Mouse (Mus musculus) spleen, adult 2 months (tissue): ENCODE measurements around the gene Catsperd. TPM values are rescaled to one million over a fixed set of nuclear protein-coding genes. Genes with fewer than 3 reads are reported as not detected.

ENCODE experiments used
- DNase-seq, 2 experiments: peaks; one replicate each; pipeline versions ENCODE4 v3.0.0 to v3.0.0-alpha.2; 2012 to 2021; ENCODE audit warnings: low spot score in 2 of 2, low read depth in 1 of 2
- H3K27ac ChIP-seq: fragments of 200-500 bp; 2 replicates; pipeline ENCODE4 v1.5.1; 2012; ENCODE audit warnings: low read length, inconsistent platforms; ENCODE audit not compliant: insufficient read depth
- H3K27me3 ChIP-seq: fragments of 200-500 bp; 2 replicates; pipeline ENCODE4 v1.6.1; 2012; ENCODE audit warnings: mild to moderate bottlenecking, moderate library complexity, low read length, inconsistent platforms; ENCODE audit not compliant: control insufficient read depth, insufficient read depth
- H3K36me3 ChIP-seq: fragments of 200-500 bp; 2 replicates; pipeline ENCODE4 v1.6.1; 2012; ENCODE audit warnings: mild to moderate bottlenecking, low read length, inconsistent platforms; ENCODE audit not compliant: control insufficient read depth, insufficient read depth
- H3K4me1 ChIP-seq: fragments of 200-500 bp; 2 replicates; pipeline ENCODE4 v1.6.1; 2011; ENCODE audit warnings: inconsistent platforms; ENCODE audit not compliant: control insufficient read depth, insufficient read depth, insufficient read length
- H3K4me3 ChIP-seq: fragments of 200-500 bp; 2 replicates; pipeline ENCODE4 v1.5.1; 2011; ENCODE audit warnings: mild to moderate bottlenecking, inconsistent platforms; ENCODE audit not compliant: insufficient read depth, insufficient read length; ENCODE audit errors: extremely low read depth
- CTCF ChIP-seq: fragments of 200-500 bp; IDR thresholded peaks from 2 replicates; pipeline ENCODE4 v1.5.1; 2011; ENCODE audit warnings: mild to moderate bottlenecking, inconsistent platforms; ENCODE audit not compliant: insufficient read depth, insufficient read length, insufficient replicate concordance; ENCODE audit errors: extremely low read depth
- POLR2A ChIP-seq: fragments of 200-500 bp; IDR thresholded peaks from 2 replicates; pipeline ENCODE4 v1.6.1; 2011; ENCODE audit warnings: low read depth, low read length, inconsistent platforms
- WGBS: fragments of 180-500 bp; shearing (Covaris S2); methylation state at CpG from one replicate; pipeline ENCODE4 v1.1.7; 2018; 5-methylcytosine and 5-hydroxymethylcytosine counted together
- polyA plus RNA-seq: library from polyadenylated mRNA; depleted of rRNA; stranded (reverse); fragments of >200 nt; gene quantifications from 2 replicates; pipeline ENCODE4 v1.2.3, GENCODE M21; 2012

Gene Catsperd
- polyA plus RNA-seq, 1 experiment: 0.28 TPM

DNA sequence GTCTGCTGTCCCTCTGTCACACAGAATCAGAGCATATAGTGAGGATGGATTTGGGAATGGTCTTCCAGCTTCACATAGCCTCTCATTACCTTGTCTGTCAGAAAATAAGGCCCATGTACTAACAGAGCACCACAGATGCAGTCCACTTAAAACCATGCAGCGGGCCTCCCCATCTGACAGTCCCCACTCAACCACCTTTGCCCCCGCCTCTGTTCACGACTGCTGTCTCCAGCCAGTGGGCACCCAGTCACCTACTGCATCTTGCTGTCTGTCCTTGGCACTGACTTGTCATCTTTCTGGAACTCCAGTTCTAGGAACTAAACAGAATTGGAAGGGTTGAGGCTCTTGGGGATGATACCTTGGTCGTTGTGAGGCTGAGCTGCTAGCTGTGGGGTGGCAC, 39.0 kb upstream of the Catsperd start:
- H3K27me3 ChIP-seq: no peaks in the 10 kb centered on the region
- H3K27ac ChIP-seq: no peak overlapping the region
- WGBS: 97% methylated on average over 4 of the region's 4 CpGs
- TF ChIP-seq CTCF (no peak), POLR2A (no peak)
- H3K36me3 ChIP-seq: peaks cover 20% of the 10 kb centered on the region
- no peak for DNase-seq
- H3K4me3 ChIP-seq: no peak overlapping the region
- peaks cover 3% of the 10 kb centered on the region; the same call in 1 of the 2 replicates for H3K4me1 ChIP-seq

DNA sequence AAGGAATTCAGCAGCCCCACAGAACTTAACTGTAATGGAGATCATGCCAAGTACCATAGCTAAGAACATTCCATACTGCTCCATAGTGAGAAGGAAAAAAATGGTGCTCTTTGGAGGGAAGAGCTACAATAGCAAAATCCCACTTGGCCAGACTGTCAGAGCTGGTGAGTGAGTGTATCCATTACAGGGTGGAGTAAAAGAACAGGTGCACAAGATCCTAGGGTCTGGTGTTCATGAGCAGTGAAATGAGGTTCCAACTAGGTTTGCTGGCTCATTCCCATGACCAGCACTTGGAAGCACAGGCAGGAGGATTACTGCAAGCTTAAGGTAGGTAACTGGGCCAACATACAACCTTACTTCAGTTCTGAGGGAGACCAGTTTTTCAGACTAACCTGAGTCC, 35.4 kb upstream of the Catsperd start:
- Histone ChIP-seq H3K4me3 (no peak overlapping the region), H3K27me3 (no peaks in the 10 kb centered on the region), H3K4me1 (no peaks in the 10 kb centered on the region), H3K27ac (no peak overlapping the region), H3K36me3 (peaks cover 50% of the 10 kb centered on the region)
- no peak for TF ChIP-seq CTCF
- TF ChIP-seq POLR2A: no peak
- DNase-seq: no peak

DNA sequence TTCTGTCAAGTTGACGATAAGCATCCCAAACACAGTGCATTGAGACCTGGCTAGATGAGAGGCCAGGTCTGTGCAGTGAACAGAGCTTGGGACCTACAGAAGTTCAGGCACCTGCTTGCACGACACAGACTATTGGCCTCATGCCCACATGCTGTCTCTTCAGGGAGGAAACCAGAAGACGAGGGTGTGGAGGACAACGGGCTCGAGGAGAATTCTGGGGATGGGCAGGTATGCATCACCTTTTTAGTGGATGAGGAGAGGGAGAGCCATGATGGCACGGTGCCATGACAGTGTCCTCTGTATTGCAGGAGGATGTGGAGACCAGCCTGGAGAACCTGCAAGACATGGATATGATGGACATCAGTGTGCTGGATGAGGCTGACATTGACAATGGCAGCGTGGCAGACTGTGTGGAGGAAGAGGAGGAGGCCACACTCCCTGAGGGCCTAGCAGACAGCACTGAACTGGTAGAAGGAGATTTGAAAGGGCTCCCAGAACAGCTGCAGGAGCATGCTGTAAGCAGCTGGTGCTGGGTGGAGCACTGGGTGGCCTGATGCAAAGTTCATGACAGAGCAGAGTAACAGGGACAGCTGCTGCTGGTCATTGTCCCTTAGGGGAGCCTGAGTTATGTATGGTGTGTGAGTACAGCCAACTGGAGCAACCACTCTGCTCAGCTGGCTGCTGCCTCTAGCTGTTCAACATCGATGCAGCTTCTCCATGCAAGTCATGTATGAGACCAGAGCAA, 34.2 kb upstream of the Catsperd start:
- no peak for TF ChIP-seq POLR2A
- TF ChIP-seq CTCF: no peak
- no peak for DNase-seq
- Histone ChIP-seq H3K27me3 (no peaks in the 10 kb centered on the region), H3K27ac (no peak overlapping the region), H3K4me1 (no peaks in the 10 kb centered on the region), H3K36me3 (peaks cover 54% of the 10 kb centered on the region), H3K4me3 (no peak overlapping the region)
- WGBS: 91% methylated on average over 8 of the region's 8 CpGs

DNA sequence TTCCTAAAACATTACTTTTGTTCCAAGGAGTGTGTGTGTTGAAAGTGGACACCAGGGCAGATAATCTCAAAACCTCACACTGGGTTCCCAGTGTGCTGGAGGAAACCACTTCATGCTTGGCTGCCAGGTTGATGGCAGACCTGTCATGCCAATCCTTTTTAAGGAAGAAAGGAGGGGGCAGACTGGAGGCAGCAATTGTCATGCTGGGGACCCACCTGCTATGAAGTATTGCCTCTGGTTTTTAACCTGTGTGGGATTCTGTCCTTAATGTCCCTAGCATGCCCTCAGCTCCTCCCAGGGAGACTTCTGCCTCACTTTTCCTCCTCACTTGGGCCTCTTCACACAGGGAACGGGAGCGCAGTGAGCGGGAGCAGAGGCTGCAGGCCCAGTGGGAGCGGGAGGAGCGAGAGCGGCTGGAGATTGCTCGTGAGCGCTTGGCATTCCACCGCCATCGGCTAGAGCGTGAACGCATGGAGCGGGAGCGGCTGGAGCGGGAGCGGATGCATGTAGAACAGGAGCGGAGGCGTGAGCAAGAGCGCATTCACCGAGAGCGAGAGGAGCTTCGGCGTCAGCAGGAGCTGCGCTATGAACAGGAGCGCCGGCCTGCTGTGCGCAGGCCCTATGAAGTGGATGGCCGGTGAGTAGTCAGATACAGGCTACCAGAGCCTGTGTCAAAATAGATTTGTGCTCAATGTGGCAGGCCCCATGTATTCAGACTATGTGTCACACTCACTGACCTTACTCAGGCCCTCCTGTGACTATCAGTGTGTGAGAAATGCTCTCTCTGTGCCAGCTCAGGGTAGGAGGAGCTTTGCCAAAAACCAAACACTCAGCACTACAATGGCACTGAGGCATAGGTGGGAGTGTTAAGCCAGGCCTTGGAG, 24.5 kb upstream of the Catsperd start:
- H3K4me3 ChIP-seq: no peak overlapping the region
- no peak for DNase-seq
- H3K36me3 ChIP-seq: peaks cover 61% of the 10 kb centered on the region
- WGBS: 97% methylated on average over 28 of the region's 28 CpGs
- no peaks in the 10 kb centered on the region for H3K27me3 ChIP-seq
- TF ChIP-seq POLR2A: no peak
- no peak for TF ChIP-seq CTCF
- no peak overlapping the region for H3K27ac ChIP-seq
- H3K4me1 ChIP-seq: no peaks in the 10 kb centered on the region

DNA sequence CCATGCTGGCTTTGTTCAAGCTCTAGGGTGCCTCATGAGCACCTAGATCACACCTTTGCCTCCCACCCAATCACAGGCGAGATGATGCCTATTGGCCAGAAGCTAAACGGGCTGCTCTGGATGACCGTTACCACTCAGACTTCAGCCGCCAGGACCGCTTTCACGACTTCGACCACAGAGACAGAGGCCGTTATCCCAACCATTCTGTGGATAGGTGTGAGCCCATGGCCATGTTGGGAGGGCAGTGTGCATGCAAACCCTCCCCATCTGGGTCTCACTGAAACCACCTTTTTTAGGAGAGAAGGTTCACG, 23.9 kb upstream of the Catsperd start:
- Histone ChIP-seq H3K4me3 (no peak overlapping the region), H3K36me3 (peaks cover 61% of the 10 kb centered on the region), H3K4me1 (peaks cover 2% of the 10 kb centered on the region; the same call in 1 of the 2 replicates), H3K27ac (no peak overlapping the region), H3K27me3 (no peaks in the 10 kb centered on the region)
- TF ChIP-seq POLR2A (no peak), CTCF (no peak)
- WGBS: 96% methylated on average over 9 of the region's 9 CpGs
- no peak for DNase-seq

DNA sequence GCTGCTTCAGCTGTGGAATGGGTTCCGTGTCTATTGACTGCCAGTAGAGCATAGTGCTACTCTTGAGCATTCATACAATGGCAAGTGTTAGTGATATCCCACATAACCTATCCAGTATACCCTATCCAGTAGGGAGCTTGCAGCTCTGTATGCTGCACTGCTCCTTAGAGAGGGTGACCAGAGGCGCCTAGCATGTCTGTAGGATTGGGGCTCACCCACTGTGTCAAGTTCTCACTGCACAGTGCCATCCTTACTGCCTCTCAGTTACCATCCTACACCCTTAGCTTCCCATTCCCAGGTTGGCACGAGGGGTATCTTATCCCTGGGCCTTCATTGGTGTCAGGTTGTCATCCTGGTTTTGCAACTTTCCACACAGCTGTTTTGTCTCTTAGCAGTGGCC, 23.5 kb upstream of the Catsperd start:
- H3K4me3 ChIP-seq: no peak overlapping the region
- H3K36me3 ChIP-seq: peaks cover 59% of the 10 kb centered on the region
- TF ChIP-seq CTCF (no peak), POLR2A (no peak)
- 92% methylated on average over 3 of the region's 3 CpGs for WGBS
- H3K27ac ChIP-seq: no peak overlapping the region
- no peak for DNase-seq
- H3K4me1 ChIP-seq: peaks cover 2% of the 10 kb centered on the region; the same call in 1 of the 2 replicates
- H3K27me3 ChIP-seq: no peaks in the 10 kb centered on the region
